Mouse (Mus musculus): ENCODE data around the gene Aak1.

DNA sequence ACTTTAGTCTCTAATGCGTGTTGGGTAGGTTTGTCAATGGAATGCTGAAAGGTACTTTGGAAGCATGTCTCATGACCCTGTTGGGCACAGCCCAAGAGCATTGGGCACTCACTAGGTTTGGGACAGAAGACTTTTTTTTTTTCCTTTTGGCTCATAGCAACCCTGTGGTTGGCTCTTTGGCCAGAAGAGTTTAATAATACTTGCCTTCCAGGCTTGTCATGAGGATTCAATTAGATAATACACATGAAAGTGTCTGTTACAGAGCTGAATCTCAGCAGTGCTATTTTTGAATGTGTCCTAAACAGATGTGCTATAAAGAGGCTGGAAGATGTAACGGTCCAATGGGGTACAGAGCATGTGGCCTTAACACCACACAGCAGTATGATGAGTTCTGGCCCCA, 56.2 kb downstream of the Aak1 start:
- TF ChIP-seq CTCF (IDR thresholded peaks at IDR 0.05; ENCODE audit: control insufficient read depth, insufficient read depth, insufficient replicate concordance, low read depth, low read length) (no peak), POLR2A (IDR thresholded peaks at IDR 0.05; ENCODE audit: control insufficient read depth, low read depth, low read length) (no peak)

All from testis, adult 2 months (tissue).